Mouse (Mus musculus) G1E (cell line): ENCODE measurements around the gene Fbxo6. TPM values are rescaled to one million over a fixed set of nuclear protein-coding genes. Genes with fewer than 3 reads are reported as not detected.
A peak's percentile ranks its signal among the peaks of the same experiment; 100 is the strongest.
"Not testable (repeated sequence)": the region's sequence is repeated elsewhere in the genome, so short reads cannot be mapped to it uniquely, and the experiment has no call there.

ENCODE experiments used
- ATAC-seq: 2 replicates; pipeline ENCODE4 v1.8.0; 2016; ENCODE audit warnings: mild to moderate bottlenecking; ENCODE audit not compliant: insufficient number of reproducible peaks, poor library complexity, low FRiP score, severe bottlenecking; ENCODE audit errors: extremely low read depth
- DNase-seq: peaks from one replicate; pipeline ENCODE4 v3.0.0; 2012; ENCODE audit warnings: low spot score
- H3K27me3 ChIP-seq: 2 replicates; pipeline ENCODE4 v1.6.1; 2012; ENCODE audit warnings: mild to moderate bottlenecking, low read length, inconsistent platforms; ENCODE audit not compliant: insufficient read depth
- H3K36me3 ChIP-seq: replicated peaks from 2 replicates; pipeline ENCODE3; 2012; ENCODE audit warnings: mild to moderate bottlenecking, inconsistent platforms
- H3K4me1 ChIP-seq: 2 replicates; pipeline ENCODE4 v1.6.1; 2012; ENCODE audit warnings: low read depth, low read length, inconsistent platforms, mixed read lengths; ENCODE audit not compliant: insufficient read depth
- H3K4me3 ChIP-seq: 2 replicates; pipeline ENCODE4 v1.5.1; 2012; ENCODE audit warnings: low read depth, mild to moderate bottlenecking, inconsistent platforms, low read length, moderate library complexity, mixed read lengths
- H3K9me3 ChIP-seq: replicated peaks from 2 replicates; pipeline ENCODE4 v1.6.1; 2012; ENCODE audit warnings: inconsistent platforms
- CTCF ChIP-seq: IDR thresholded peaks from 2 replicates; pipeline ENCODE4 v1.5.1; 2012; ENCODE audit warnings: low read depth, low read length, inconsistent platforms, mixed read lengths
- GATA1 ChIP-seq: IDR thresholded peaks from 2 replicates; pipeline ENCODE4 v1.6.1; 2012; ENCODE audit warnings: borderline replicate concordance, low read length, inconsistent platforms, mixed read lengths
- GATA2 ChIP-seq: IDR thresholded peaks from 2 replicates; pipeline ENCODE4 v1.6.1; 2012; ENCODE audit warnings: low read depth, low read length, inconsistent platforms, borderline replicate concordance
- POLR2AphosphoS5 ChIP-seq: IDR thresholded peaks from 2 replicates; pipeline ENCODE4 v1.6.1; 2012; ENCODE audit warnings: low read depth, low read length, inconsistent platforms; ENCODE audit not compliant: insufficient replicate concordance
- TAL1 ChIP-seq: conservative IDR thresholded peaks from 2 replicates; pipeline ENCODE4 v1.6.1; 2012; ENCODE audit warnings: low read depth, low read length, inconsistent platforms, mixed read lengths
- polyA plus RNA-seq: library from polyadenylated mRNA; stranded (reverse); fragments of >175 nt; gene quantifications from 2 replicates; pipeline ENCODE4 v1.2.3, GENCODE M21; 2012
- total RNA-seq, 2 experiments: library from RNA; stranded (forward) in 1 of 2; stranded (reverse) in 1 of 2; fragments of 200-1000 nt in 1 of 2; fragments of >200 nt in 1 of 2; fragmentation: Nextera tagmentation in 1 of 2; gene quantifications; 2 replicates each; pipeline ENCODE4 v1.2.3; 2014 to 2017

Fbxo6 gene
- total RNA-seq (2014; fragmentation: Nextera tagmentation) (108 and 115 TPM in 2 replicates), total RNA-seq (2017) (34.1 and 39.7 TPM in 2 replicates), polyA plus RNA-seq (57.1 and 63.0 TPM in 2 replicates)

DNA sequence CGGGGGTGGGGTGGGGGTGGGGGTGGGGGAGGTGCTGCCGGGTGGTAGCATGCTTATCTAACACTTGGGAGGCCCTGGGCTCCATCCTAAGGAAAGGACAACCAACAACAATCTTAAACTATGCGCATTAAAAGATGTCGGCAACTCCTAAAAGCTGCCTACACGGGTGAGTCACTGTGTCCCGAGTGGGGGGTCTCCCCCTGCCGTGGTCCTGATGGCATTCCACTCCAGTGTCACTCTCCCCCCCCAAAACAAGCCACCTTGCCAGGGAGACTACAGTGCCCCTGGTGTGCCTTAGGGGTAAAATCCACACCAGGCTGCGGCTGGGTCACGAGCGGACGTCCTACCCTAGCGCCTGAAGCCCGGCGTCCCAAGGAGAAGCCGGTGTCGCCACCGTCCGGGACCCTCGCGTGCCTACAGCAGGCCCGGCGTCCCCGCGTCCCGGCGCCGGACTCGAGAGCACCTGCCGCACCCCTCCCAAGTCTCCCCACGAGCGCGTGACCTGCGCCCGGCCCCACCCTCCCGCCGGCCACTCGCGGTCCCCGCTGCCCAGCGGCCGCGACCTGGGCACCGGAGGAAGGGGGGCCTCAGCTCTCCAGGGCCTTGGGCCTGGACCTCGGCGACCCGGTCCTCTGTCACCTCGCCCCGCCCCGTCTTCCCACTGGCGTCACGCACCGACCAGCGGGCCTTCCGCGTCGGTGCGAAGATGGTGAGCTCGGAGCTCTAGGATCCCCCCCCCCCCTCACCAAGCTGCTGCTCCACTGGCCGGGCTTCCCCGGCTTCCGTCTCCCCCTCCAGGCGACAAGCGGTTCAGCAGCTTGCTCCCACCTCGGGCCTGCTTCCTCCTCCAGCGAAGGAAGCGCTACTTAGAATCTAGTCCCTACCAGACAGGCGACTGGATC lies at the start of gene Fbxo6:
TSS of gene Fbxo6 (minus strand) at position 874 of the 902 bp plus-strand sequence.
- ATAC-seq, result peak; percentile 88
- no peaks in the 10 kb centered on the region for H3K9me3 ChIP-seq
- peak within 1 kb of the TSS; percentile 78 for H3K4me3 ChIP-seq
- H3K27me3 ChIP-seq, result no peaks in the 10 kb centered on the region
- peak; percentile 94 for DNase-seq
- peaks cover 62% of the 10 kb centered on the region for H3K36me3 ChIP-seq
- peaks cover 30% of the 10 kb centered on the region for H3K4me1 ChIP-seq
- TF ChIP-seq CTCF (no peak), TAL1 (no peak), POLR2AphosphoS5 (no peak), GATA2 (no peak), GATA1 (no peak)

DNA sequence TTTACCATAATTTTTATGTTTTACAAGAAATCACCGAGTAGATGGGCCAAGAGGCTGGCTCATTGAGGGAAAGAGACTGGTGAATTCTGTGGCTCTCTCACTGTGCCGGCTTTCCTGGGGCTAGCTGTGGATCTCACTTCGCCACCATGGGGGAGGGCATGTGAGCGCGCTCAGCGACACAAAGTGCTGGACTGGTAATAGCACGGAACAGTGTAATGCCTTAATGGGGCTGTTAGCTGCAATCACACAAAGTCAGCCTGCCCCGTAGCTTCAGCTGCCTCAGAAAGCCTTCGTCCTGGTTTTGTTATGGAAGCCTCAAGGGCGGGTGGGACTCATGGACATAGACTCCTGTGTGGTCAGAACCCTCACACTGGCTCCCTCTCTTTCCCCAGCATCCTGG lies 46.8 kb upstream of the Fbxo6 start:
- ATAC-seq, result no peak
- no peak for TF ChIP-seq CTCF
- no peaks in the 10 kb centered on the region for H3K36me3 ChIP-seq
- peaks cover 8% of the 10 kb centered on the region; the same call in 1 of the 2 replicates for H3K27me3 ChIP-seq
- no peak overlapping the region for H3K4me3 ChIP-seq
- no peaks in the 10 kb centered on the region for H3K9me3 ChIP-seq
- DNase-seq, result no peak
- H3K4me1 ChIP-seq, result peaks cover 5% of the 10 kb centered on the region; the same call in 1 of the 2 replicates

DNA sequence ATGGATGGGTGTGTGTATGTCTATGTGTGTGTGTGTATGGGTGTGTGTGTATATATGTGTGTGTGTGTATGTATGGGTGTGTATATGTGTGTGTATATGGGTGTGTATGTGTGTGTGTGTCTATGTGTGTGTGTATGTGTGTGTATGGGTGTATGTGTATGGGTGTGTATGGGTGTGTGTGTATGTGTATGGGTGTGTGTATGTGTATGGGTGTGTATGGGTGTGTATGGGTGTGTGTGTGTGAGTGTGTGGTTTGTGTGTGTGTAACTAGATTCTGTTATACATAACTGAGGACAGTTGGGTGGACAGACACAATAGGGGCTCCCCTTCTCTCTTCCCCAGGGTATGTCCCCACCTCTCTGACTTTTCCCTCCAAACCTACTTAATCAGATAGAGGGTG lies 42.5 kb upstream of the Fbxo6 start:
- Histone ChIP-seq H3K36me3 (no peaks in the 10 kb centered on the region), H3K27me3 (peaks cover 13% of the 10 kb centered on the region; the same call in 1 of the 2 replicates), H3K4me1 (no peaks in the 10 kb centered on the region), H3K9me3 (no peaks in the 10 kb centered on the region), H3K4me3 (no peak overlapping the region)
- TF ChIP-seq GATA2 (no peak), TAL1 (no peak), GATA1 (no peak), CTCF (no peak), POLR2AphosphoS5 (no peak)
- DNase-seq (no peak), ATAC-seq (no peak)

DNA sequence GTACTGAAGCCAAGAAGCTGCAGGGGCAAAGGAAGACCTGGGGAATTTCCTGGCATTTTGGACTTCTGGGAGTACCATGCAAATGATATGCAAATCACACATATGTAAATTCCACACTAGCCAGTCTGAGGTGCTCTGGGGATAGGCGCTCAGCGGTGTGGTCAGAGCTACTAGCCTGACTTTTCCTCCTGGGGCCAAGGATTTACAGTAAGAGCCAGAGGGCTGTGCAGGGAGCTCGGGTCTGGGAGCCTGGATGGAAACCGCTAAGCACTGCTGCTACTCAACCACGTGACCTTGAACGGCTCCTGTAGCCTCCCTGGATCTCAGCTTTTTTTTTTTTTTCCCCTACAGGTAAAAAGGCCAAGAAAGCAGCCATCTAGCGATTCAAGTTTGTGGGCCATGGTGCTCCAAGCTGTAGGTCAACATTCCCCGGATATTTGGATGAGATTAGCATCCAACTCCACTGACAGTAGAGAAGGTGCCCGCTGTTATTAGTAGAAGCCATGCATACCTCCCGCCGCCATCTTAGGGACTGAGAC lies 40.8 kb upstream of the Fbxo6 start:
- Histone ChIP-seq H3K36me3 (no peaks in the 10 kb centered on the region), H3K4me1 (no peaks in the 10 kb centered on the region), H3K27me3 (peaks cover 5% of the 10 kb centered on the region; the same call in 1 of the 2 replicates), H3K4me3 (no peak overlapping the region), H3K9me3 (no peaks in the 10 kb centered on the region)
- no peak for ATAC-seq
- TF ChIP-seq CTCF (no peak), POLR2AphosphoS5 (no peak), TAL1 (no peak), GATA1 (no peak), GATA2 (no peak)
- no peak for DNase-seq

DNA sequence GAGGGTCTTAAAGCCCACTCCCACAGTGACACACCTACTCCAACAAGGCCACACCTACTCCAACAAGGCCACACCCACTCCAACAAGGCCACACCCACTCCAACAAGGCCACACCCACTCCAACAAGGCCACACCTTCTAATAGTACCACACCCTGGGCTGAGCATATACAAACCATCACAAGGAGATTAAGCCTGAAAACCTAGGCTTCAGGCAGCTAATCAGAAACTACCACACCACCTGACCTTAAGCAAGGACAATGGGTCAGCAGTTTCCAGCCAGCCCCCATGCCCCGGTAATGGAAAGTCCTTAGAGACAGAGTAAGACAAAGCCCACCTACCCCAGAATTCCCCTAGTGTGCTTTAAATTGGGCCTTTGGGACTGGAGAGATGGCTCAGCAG lies 36.8 kb upstream of the Fbxo6 start:
- H3K36me3 ChIP-seq, H3K9me3 ChIP-seq, DNase-seq, H3K4me3 ChIP-seq, H3K4me1 ChIP-seq, H3K27me3 ChIP-seq, ATAC-seq: not testable (repeated sequence)

DNA sequence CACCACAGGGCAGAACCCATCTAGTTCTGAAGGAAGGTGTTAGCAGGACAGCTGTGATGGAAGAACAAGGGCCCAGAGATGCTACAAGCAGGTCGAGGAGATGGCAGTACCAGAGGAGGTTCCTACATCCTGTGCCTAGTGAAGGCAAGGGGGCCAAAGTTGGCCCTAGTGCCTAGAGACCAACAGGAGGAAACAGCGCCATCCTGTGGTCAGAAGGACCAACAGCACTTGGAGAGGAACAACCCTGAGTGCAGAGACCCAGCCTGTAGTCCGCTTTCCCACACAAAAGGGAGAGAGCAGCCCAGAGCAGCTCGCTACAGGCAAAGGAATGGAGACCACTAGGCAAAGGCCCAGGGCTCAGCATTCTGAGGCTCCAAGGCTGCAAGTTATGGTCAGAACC lies 33.9 kb upstream of the Fbxo6 start:
- ATAC-seq, result no peak
- 0 out of 2 replicates have a peak, but pooled peaks cover 2% of the 10 kb centered on the region for H3K27me3 ChIP-seq
- no peaks in the 10 kb centered on the region for H3K9me3 ChIP-seq
- no peaks in the 10 kb centered on the region for H3K4me1 ChIP-seq
- H3K4me3 ChIP-seq, result no peak overlapping the region
- no peaks in the 10 kb centered on the region for H3K36me3 ChIP-seq
- TF ChIP-seq GATA1 (no peak), CTCF (peak; percentile 45; the same call in 1 of the 2 replicates)
- DNase-seq, result no peak

DNA sequence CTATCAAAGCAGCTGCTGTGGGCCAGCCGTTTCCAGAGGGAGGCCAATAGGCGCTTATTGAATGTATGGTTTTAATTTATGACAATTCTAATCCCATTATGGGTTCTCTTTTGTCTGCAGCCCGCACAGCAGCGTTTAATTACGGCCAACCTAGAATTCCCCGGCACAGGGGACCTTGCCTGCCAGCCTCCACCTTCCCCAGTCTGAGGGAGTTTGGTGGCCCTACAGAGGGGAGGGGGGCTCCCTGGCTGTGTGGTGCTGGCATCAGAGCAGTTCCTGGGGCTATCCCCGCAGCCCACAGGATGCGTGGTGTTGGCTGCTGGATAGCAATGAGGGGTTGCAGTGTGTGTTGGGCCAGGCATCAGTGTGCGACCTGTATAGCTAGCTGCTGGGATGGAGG lies 32.6 kb upstream of the Fbxo6 start:
- Histone ChIP-seq H3K4me1 (no peaks in the 10 kb centered on the region), H3K9me3 (no peaks in the 10 kb centered on the region), H3K27me3 (no peaks in the 10 kb centered on the region), H3K4me3 (no peak overlapping the region), H3K36me3 (no peaks in the 10 kb centered on the region)
- ATAC-seq, result no peak
- no peak for DNase-seq
- TF ChIP-seq TAL1 (no peak), GATA1 (no peak), CTCF (no peak), GATA2 (no peak), POLR2AphosphoS5 (no peak)
